Comparison of ENCODE assay signal across 8 mouse cellular contexts in the genomic region with DNA sequence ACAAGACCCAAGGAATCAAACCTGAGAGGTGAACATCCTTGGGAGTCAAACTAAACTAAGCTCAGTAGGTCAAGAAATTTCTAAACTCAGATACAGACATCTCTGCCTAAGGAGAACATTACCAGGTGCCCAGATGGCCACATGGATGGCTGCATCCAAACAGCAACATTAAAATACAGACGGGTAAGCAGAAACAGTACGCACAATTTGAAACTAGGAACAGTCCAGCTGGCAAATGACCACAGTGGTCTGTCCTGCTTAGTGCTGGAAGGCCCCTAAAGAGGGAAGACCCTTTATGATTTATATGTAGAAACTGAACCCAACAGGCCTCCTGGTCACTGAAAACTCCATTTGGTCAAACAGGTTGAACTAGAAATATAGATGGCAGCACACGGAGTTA.
"Had no signal": no experiment of that assay in that cellular context is flagged by ENCODE, and none has a peak within 500 bp of the region (broad histone marks: within the 10 kb centered on the region; RNA-seq: fewer than 3 reads in every experiment).

No protein-coding gene starts in this region.

- DNase-seq: liver, postnatal 0 days; lung, adult 2 months; lung, postnatal 14 days; lung, postnatal 36 days; right cerebral cortex, postnatal 14 days; thymus, adult 18-20 months; thymus, postnatal 14 days; thymus, postnatal 36 days had no signal
